Comparison of ENCODE assay signal across 7 mouse cellular contexts in the genomic region with DNA sequence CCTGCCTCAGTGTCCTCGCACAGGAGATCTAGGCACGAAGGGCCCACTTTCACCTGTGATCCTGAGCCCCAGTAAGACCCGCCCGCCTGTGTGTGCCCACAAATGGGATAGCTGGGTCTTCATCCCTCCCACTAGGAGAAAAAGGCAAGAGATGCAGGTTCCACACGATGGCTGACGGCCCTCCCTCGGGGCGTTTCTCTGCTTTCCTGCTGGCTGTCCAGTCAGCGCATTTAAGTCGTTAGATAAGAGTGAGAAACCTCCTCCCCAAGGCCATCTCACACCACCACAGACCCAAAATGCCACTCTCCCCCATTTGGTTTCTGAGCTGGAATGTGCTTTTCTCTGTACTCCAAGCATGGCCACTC. TPM values are rescaled to one million over a fixed set of nuclear protein-coding genes. Genes with fewer than 3 reads are reported as not detected.
DNase-seq lines count a peak whose midpoint lies in the region; ATAC-seq and TF ChIP-seq lines count a peak whose summit lies in the region.

No protein-coding gene starts in this region.

- H3K4me3 ChIP-seq in spleen, adult 2 months (ENCODE audit: extremely low read depth, insufficient read depth, insufficient read length) = 0 out of 2 replicates have a peak overlapping the region, but pooled peaks have one; percentile 19
- peak overlapping the region; percentile 25; the same call in 1 of the 2 replicates for H3K4me3 ChIP-seq in forebrain, embryonic 12.5 days (replicated peaks)
- no peak overlapping the region for H3K4me3 ChIP-seq in liver, embryonic 14.5 days (ENCODE audit: insufficient read depth in 1 of 2, low read depth in 2 of 2, low read length in 2 of 2)

- TF ChIP-seq POLR2A in spleen, adult 2 months (IDR thresholded peaks at IDR 0.05; ENCODE audit: low read depth, low read length) = no peak

- no peak for DNase-seq in spleen, adult 2 months (ENCODE audit: low read depth in 1 of 2, low spot score in 2 of 2)
- no peak for DNase-seq in spleen, postnatal 14 days (ENCODE audit: low spot score in 2 of 2)
- no peak for DNase-seq in liver, embryonic 14.5 days (ENCODE audit: low read depth in 3 of 3, low spot score in 3 of 3)
- DNase-seq in ovary, postnatal 14 days (ENCODE audit: low spot score) = no peak
- DNase-seq in gastrocnemius, adult 18-20 months (ENCODE audit: low spot score) = no peak
- no peak for DNase-seq in kidney, adult 9 months

- 37% methylated on average over 10 of the region's 10 CpGs for WGBS in spleen, adult 2 months
- WGBS in forebrain, embryonic 12.5 days = 9% methylated on average over 10 of the region's 10 CpGs
- WGBS in liver, embryonic 14.5 days (ENCODE audit: insufficient replicate concordance) = 13% methylated on average over 10 of the region's 10 CpGs

- TF ChIP-seq CTCF in spleen, adult 2 months (IDR thresholded peaks at IDR 0.05; ENCODE audit: extremely low read depth, insufficient read depth, insufficient read length, insufficient replicate concordance) = no peak
- TF ChIP-seq CTCF in liver, embryonic 14.5 days (IDR thresholded peaks at IDR 0.05; ENCODE audit: low read depth) = no peak

- peak overlapping the region; percentile 61; the same call in 1 of the 2 replicates for H3K9ac ChIP-seq in forebrain, embryonic 12.5 days
- H3K9ac ChIP-seq in liver, embryonic 14.5 days (replicated peaks) = peak overlapping the region; percentile 44; the same call in 1 of the 2 replicates

- 0 out of 2 replicates have a peak, but pooled peaks have one; percentile 0 for ATAC-seq in forebrain, embryonic 12.5 days (ENCODE audit: low FRiP score)
- peak; percentile 63 for ATAC-seq in liver, embryonic 14.5 days (ENCODE audit: insufficient read depth)

- H3K27ac ChIP-seq in spleen, adult 2 months (ENCODE audit: insufficient read depth, low read length) = peak overlapping the region; percentile 54
- peak overlapping the region; percentile 98 for H3K27ac ChIP-seq in forebrain, embryonic 12.5 days
- peak overlapping the region; percentile 63; the same call in 1 of the 2 replicates for H3K27ac ChIP-seq in liver, embryonic 14.5 days

- peak overlapping the region; percentile 51 for H3K4me2 ChIP-seq in forebrain, embryonic 12.5 days
- peak overlapping the region; percentile 68 for H3K4me2 ChIP-seq in liver, embryonic 14.5 days (ENCODE audit: low read depth)

- no peaks in the 10 kb centered on the region for H3K4me1 ChIP-seq in spleen, adult 2 months (ENCODE audit: control insufficient read depth, insufficient read depth, insufficient read length)
- H3K4me1 ChIP-seq in forebrain, embryonic 12.5 days = peaks cover 41% of the 10 kb centered on the region
- H3K4me1 ChIP-seq in liver, embryonic 14.5 days (replicated peaks; ENCODE audit: control insufficient read depth in 2 of 2, insufficient read depth in 2 of 2, low read length in 1 of 2) = peaks cover 15 to 20% of the 10 kb centered on the region in 2 experiments

- TF ChIP-seq EP300 in liver, embryonic 14.5 days (IDR thresholded peaks at IDR 0.05; ENCODE audit: low read depth) = no peak

- no peaks in the 10 kb centered on the region for H3K9me3 ChIP-seq in forebrain, embryonic 12.5 days
- H3K9me3 ChIP-seq in liver, embryonic 14.5 days (ENCODE audit: control insufficient read depth, low read length) = no peaks in the 10 kb centered on the region

- no peaks in the 10 kb centered on the region for H3K27me3 ChIP-seq in spleen, adult 2 months (ENCODE audit: control insufficient read depth, insufficient read depth, low read length)
- H3K27me3 ChIP-seq in forebrain, embryonic 12.5 days = peaks cover 46% of the 10 kb centered on the region
- H3K27me3 ChIP-seq in liver, embryonic 14.5 days (ENCODE audit: control insufficient read depth, insufficient read depth, low read length) = no peaks in the 10 kb centered on the region

- H3K36me3 ChIP-seq in spleen, adult 2 months (ENCODE audit: control insufficient read depth, insufficient read depth, low read length) = no peaks in the 10 kb centered on the region
- no peaks in the 10 kb centered on the region; the same call in 1 of the 2 replicates for H3K36me3 ChIP-seq in forebrain, embryonic 12.5 days (replicated peaks)
- H3K36me3 ChIP-seq in liver, embryonic 14.5 days (replicated peaks; ENCODE audit: control insufficient read depth, insufficient read depth, low read depth) = no peaks in the 10 kb centered on the region

RNA-seq across cellular contexts. Expression of gene Ccdc9b, which starts 0.3 kb away (rescaled TPM):
- polyA plus RNA-seq in spleen, adult 2 months (2012; rRNA removed) = 2.6 and 3.1 TPM in 2 replicates
- polyA plus RNA-seq in forebrain, embryonic 12.5 days (2016; fragmentation: Nextera tagmentation; extraction: Ambion mirVana) = 2.8 TPM in 2 replicates
- polyA plus RNA-seq in liver, embryonic 14.5 days (2012; rRNA removed) = 0.28 and 0.39 TPM in 2 replicates
- 0.04 and 0.16 TPM in 2 replicates for polyA plus RNA-seq in liver, embryonic 14.5 days (2014; fragmentation: Nextera tagmentation; extraction: Ambion mirVana)
- 10 to 100 TPM; 14.4 to 16.6 TPM for total RNA-seq in gastrocnemius, adult 18-20 months (2021)

RNA-seq across cellular contexts. Expression of gene Phgr1, which starts 9.8 kb away (rescaled TPM):
- 0.28 and 0.36 TPM in 2 replicates for polyA plus RNA-seq in spleen, adult 2 months (2012; rRNA removed)
- not detected in 2 replicates for polyA plus RNA-seq in forebrain, embryonic 12.5 days (2016; fragmentation: Nextera tagmentation; extraction: Ambion mirVana)
- polyA plus RNA-seq in liver, embryonic 14.5 days (2012; rRNA removed) = not detected in 2 replicates
- polyA plus RNA-seq in liver, embryonic 14.5 days (2014; fragmentation: Nextera tagmentation; extraction: Ambion mirVana) = not detected in 2 replicates
- total RNA-seq in gastrocnemius, adult 18-20 months (2021) = not detected

RNA-seq across cellular contexts. Expression of gene Disp2, which starts 16.8 kb away (rescaled TPM):
- polyA plus RNA-seq in spleen, adult 2 months (2012; rRNA removed) = 0.09 and 0.14 TPM in 2 replicates
- 11.5 and 14.1 TPM in 2 replicates for polyA plus RNA-seq in forebrain, embryonic 12.5 days (2016; fragmentation: Nextera tagmentation; extraction: Ambion mirVana)
- polyA plus RNA-seq in liver, embryonic 14.5 days (2012; rRNA removed) = 0.21 and 0.40 TPM in 2 replicates
- polyA plus RNA-seq in liver, embryonic 14.5 days (2014; fragmentation: Nextera tagmentation; extraction: Ambion mirVana) = 0.25 and 0.27 TPM in 2 replicates
- under 1 TPM in 1 of 2 experiments, not detected in 1; 0.02 TPM for total RNA-seq in gastrocnemius, adult 18-20 months (2021)

RNA-seq across cellular contexts. Expression of gene Inafm2, which starts 17.2 kb away (rescaled TPM):
- polyA plus RNA-seq in spleen, adult 2 months (2012; rRNA removed) = 8.7 and 12.1 TPM in 2 replicates
- 22.3 and 24.4 TPM in 2 replicates for polyA plus RNA-seq in forebrain, embryonic 12.5 days (2016; fragmentation: Nextera tagmentation; extraction: Ambion mirVana)
- 4.1 and 5.0 TPM in 2 replicates for polyA plus RNA-seq in liver, embryonic 14.5 days (2012; rRNA removed)
- 18.3 and 22.8 TPM in 2 replicates for polyA plus RNA-seq in liver, embryonic 14.5 days (2014; fragmentation: Nextera tagmentation; extraction: Ambion mirVana)
- total RNA-seq in gastrocnemius, adult 18-20 months (2021) = 1 to 10 TPM; 5.3 TPM

RNA-seq across cellular contexts. Expression of gene Plcb2, which starts 34.5 kb away (rescaled TPM):
- 37.0 and 41.7 TPM in 2 replicates for polyA plus RNA-seq in spleen, adult 2 months (2012; rRNA removed)
- 0.19 and 0.36 TPM in 2 replicates for polyA plus RNA-seq in forebrain, embryonic 12.5 days (2016; fragmentation: Nextera tagmentation; extraction: Ambion mirVana)
- polyA plus RNA-seq in liver, embryonic 14.5 days (2012; rRNA removed) = 2.6 and 3.1 TPM in 2 replicates
- polyA plus RNA-seq in liver, embryonic 14.5 days (2014; fragmentation: Nextera tagmentation; extraction: Ambion mirVana) = 1.5 and 1.7 TPM in 2 replicates
- under 1 TPM; 0.12 to 0.23 TPM for total RNA-seq in gastrocnemius, adult 18-20 months (2021)

Comparison
In these comparisons a context has a peak if more than half of its experiments do, and no peak if none do; other contexts are left out.
1. H3K4me3 ChIP-seq: peak in spleen, adult 2 months (single experiment) and forebrain, embryonic 12.5 days (single experiment); none in liver, embryonic 14.5 days (0 of 2).
2. Peak in every context shown above with its lines, with median percentiles within 50 percentile points of each other: H3K27ac ChIP-seq.